Mouse (Mus musculus) hindbrain, postnatal 0 days (tissue): ENCODE measurements around the gene Map3k9. TPM values are rescaled to one million over a fixed set of nuclear protein-coding genes. Genes with fewer than 3 reads are reported as not detected.

ENCODE experiments used
- ATAC-seq: fragments of 200-750 bp; cut with Nextera tagmentation; 2 replicates; pipeline ENCODE4 v1.8.0; 2017; ENCODE audit warnings: mild to moderate bottlenecking, moderate TSS enrichment, moderate library complexity
- DNase-seq: peaks from one replicate; pipeline ENCODE4 v3.0.0-alpha.2; 2015; ENCODE audit warnings: low spot score
- H3K27ac ChIP-seq: fragments of 300-500 bp; sonication (generic); 2 replicates; pipeline ENCODE4 v1.5.1; 2014; ENCODE audit warnings: mild to moderate bottlenecking
- H3K27me3 ChIP-seq: fragments of 300-500 bp; sonication (generic); 2 replicates; pipeline ENCODE4 v1.6.1; 2014; ENCODE audit warnings: low read length, mixed read lengths; ENCODE audit not compliant: insufficient read depth
- H3K36me3 ChIP-seq: fragments of 300-500 bp; sonication (generic); 2 replicates; pipeline ENCODE4 v1.6.1; 2014; ENCODE audit warnings: low read length, mixed read lengths; ENCODE audit not compliant: insufficient read depth
- H3K4me1 ChIP-seq: fragments of 300-500 bp; sonication (generic); 2 replicates; pipeline ENCODE4 v1.6.1; 2014; ENCODE audit warnings: antibody characterized with exemption, low read length, mixed read lengths; ENCODE audit not compliant: insufficient read depth
- H3K4me2 ChIP-seq: fragments of 300-500 bp; sonication (generic); 2 replicates; pipeline ENCODE4 v1.6.1; 2014; ENCODE audit warnings: low read depth, mild to moderate bottlenecking, low read length, moderate library complexity, mixed read lengths
- H3K4me3 ChIP-seq: fragments of 300-500 bp; sonication (generic); 2 replicates; pipeline ENCODE4 v1.5.1; 2014; ENCODE audit warnings: low read length
- H3K9ac ChIP-seq: fragments of 300-500 bp; sonication (generic); replicated peaks from 2 replicates; pipeline ENCODE4 v1.6.1; 2014; ENCODE audit warnings: mild to moderate bottlenecking, low read length, moderate library complexity, mixed read lengths
- H3K9me3 ChIP-seq: fragments of 300-500 bp; sonication (generic); 2 replicates; pipeline ENCODE4 v1.6.1; 2016; ENCODE audit warnings: low read length, mixed read lengths
- CTCF ChIP-seq: IDR thresholded peaks from 2 replicates; pipeline ENCODE4 v1.5.1; 2016; ENCODE audit warnings: antibody characterized with exemption, control low read depth, low read depth
- WGBS: fragments of 180-500 bp; shearing (Covaris S2); extraction: QIAGEN DNeasy Blood & Tissue Kit; methylation state at CpG from one replicate; pipeline ENCODE4 v1.1.7; 2014; 5-methylcytosine and 5-hydroxymethylcytosine counted together
- polyA plus RNA-seq: library from polyadenylated mRNA; unstranded; fragments of >200 nt; fragmentation: Nextera tagmentation; extraction: Ambion mirVana; gene quantifications from 2 replicates; pipeline ENCODE4 v1.2.1, GENCODE M21; 2015
- total RNA-seq: library from RNA; depleted of rRNA; stranded (reverse); fragments of >200 nt; gene quantifications from 2 replicates; pipeline ENCODE4 v1.2.3, GENCODE M21; 2014

Map3k9 gene
- total and polyA plus RNA-seq, 2 experiments from 2014 or later = 8.4 to 60.1 TPM

- WGBS = 3% methylated on average over 1 of the region's 1 CpGs
- DNase-seq = peak; percentile 82
- Histone ChIP-seq H3K27me3 (no peaks in the 10 kb centered on the region), H3K4me1 (no peaks in the 10 kb centered on the region), H3K9me3 (0 out of 2 replicates have a peak, but pooled peaks cover 3% of the 10 kb centered on the region), H3K27ac (no peak overlapping the region), H3K4me2 (no peak overlapping the region), H3K9ac (no peak overlapping the region), H3K36me3 (no peaks in the 10 kb centered on the region), H3K4me3 (no peak overlapping the region)
- ATAC-seq = no peak
- peak; percentile 55 for TF ChIP-seq CTCF
Observed at GRCm38 (mm10) chr12:81702903-81703302, 78.1 kb downstream of the Map3k9 start.

GRCm38 (mm10) chr12:81698011-81698410 lies 83.0 kb downstream of the Map3k9 start:
- ATAC-seq (no peak), DNase-seq (no peak)
- H3K4me3 ChIP-seq = no peak overlapping the region
- no peaks in the 10 kb centered on the region for H3K9me3 ChIP-seq
- whole genome bisulfite sequencing = 75% methylated on average over 4 of the region's 4 CpGs
- no peaks in the 10 kb centered on the region for H3K36me3 ChIP-seq
- no peak overlapping the region for H3K4me2 ChIP-seq
- H3K27me3 ChIP-seq = no peaks in the 10 kb centered on the region
- TF ChIP-seq CTCF = no peak
- no peak overlapping the region for H3K9ac ChIP-seq
- no peaks in the 10 kb centered on the region for H3K4me1 ChIP-seq
- no peak overlapping the region for H3K27ac ChIP-seq

GRCm38 (mm10) chr12:81691177-81691730 lies 89.7 kb downstream of the Map3k9 start:
- H3K4me1 ChIP-seq = no peaks in the 10 kb centered on the region
- no peaks in the 10 kb centered on the region for H3K36me3 ChIP-seq
- H3K27me3 ChIP-seq = no peaks in the 10 kb centered on the region

GRCm38 (mm10) chr12:81690751-81691150 lies 90.2 kb downstream of the Map3k9 start:
- Histone ChIP-seq H3K4me2 (no peak overlapping the region), H3K4me1 (no peaks in the 10 kb centered on the region), H3K9me3 (no peaks in the 10 kb centered on the region), H3K9ac (no peak overlapping the region), H3K4me3 (no peak overlapping the region), H3K36me3 (no peaks in the 10 kb centered on the region), H3K27ac (no peak overlapping the region), H3K27me3 (no peaks in the 10 kb centered on the region)
- DNase-seq = no peak
- 78% methylated on average over 7 of the region's 7 CpGs for WGBS
- TF ChIP-seq CTCF = no peak
- no peak for ATAC-seq

More at GRCm38 (mm10) chr12:81691177-81691730, 89.7 kb downstream of the Map3k9 start:
- WGBS = 47% methylated on average over 8 of the region's 8 CpGs
- Histone ChIP-seq H3K4me2 (no peak overlapping the region), H3K4me3 (no peak overlapping the region), H3K27ac (no peak overlapping the region), H3K9ac (no peak overlapping the region), H3K9me3 (no peaks in the 10 kb centered on the region)
- TF ChIP-seq CTCF = no peak
- ATAC-seq (no peak), DNase-seq (no peak)

GRCm38 (mm10) chr12:81690111-81690510 lies 90.9 kb downstream of the Map3k9 start:
- no peak overlapping the region for H3K27ac ChIP-seq
- no peaks in the 10 kb centered on the region for H3K36me3 ChIP-seq
- WGBS = 93% methylated on average over 15 of the region's 15 CpGs
- DNase-seq (no peak), ATAC-seq (no peak)
- no peaks in the 10 kb centered on the region for H3K4me1 ChIP-seq
- H3K27me3 ChIP-seq = no peaks in the 10 kb centered on the region
- no peaks in the 10 kb centered on the region for H3K9me3 ChIP-seq
- no peak overlapping the region for H3K4me2 ChIP-seq
- H3K4me3 ChIP-seq = no peak overlapping the region
- no peak overlapping the region for H3K9ac ChIP-seq
- no peak for TF ChIP-seq CTCF

- Histone ChIP-seq H3K9ac (no peak overlapping the region), H3K4me3 (no peak overlapping the region), H3K27me3 (no peaks in the 10 kb centered on the region), H3K9me3 (no peaks in the 10 kb centered on the region), H3K27ac (no peak overlapping the region), H3K4me1 (no peaks in the 10 kb centered on the region), H3K4me2 (no peak overlapping the region), H3K36me3 (no peaks in the 10 kb centered on the region)
- no peak for ATAC-seq
- 56% methylated on average over 4 of the region's 4 CpGs for WGBS
- no peak for DNase-seq
- no peak; the same call in 1 of the 2 replicates for TF ChIP-seq CTCF
Observed at GRCm38 (mm10) chr12:81689505-81690056, 91.4 kb downstream of the Map3k9 start.

- no peak overlapping the region for H3K27ac ChIP-seq
- no peaks in the 10 kb centered on the region for H3K27me3 ChIP-seq
- no peak overlapping the region for H3K4me2 ChIP-seq
- 83% methylated on average over 4 of the region's 4 CpGs for WGBS
- no peak overlapping the region for H3K9ac ChIP-seq
- H3K36me3 ChIP-seq = no peaks in the 10 kb centered on the region
- no peaks in the 10 kb centered on the region for H3K9me3 ChIP-seq
- H3K4me3 ChIP-seq = no peak overlapping the region
- no peak for DNase-seq
- no peaks in the 10 kb centered on the region for H3K4me1 ChIP-seq
- TF ChIP-seq CTCF = no peak
- ATAC-seq = no peak
Observed at GRCm38 (mm10) chr12:81688537-81688936, 92.4 kb downstream of the Map3k9 start.
